Mouse (Mus musculus) lung, adult 2 months (tissue): Measurements from ENCODE around the gene Epha2.

Experiments used
- CTCF ChIP-seq: fragments of 200-500 bp; IDR thresholded peaks from 2 replicates; pipeline ENCODE4 v1.5.1; 2011; ENCODE audit warnings: mild to moderate bottlenecking, low read length, control low read depth; ENCODE audit not compliant: insufficient read depth
- POLR2A ChIP-seq: fragments of 200-500 bp; IDR thresholded peaks from 2 replicates; pipeline ENCODE4 v1.6.1; 2011; ENCODE audit warnings: low read depth, mild to moderate bottlenecking, control low read depth, low read length, borderline replicate concordance; ENCODE audit errors: extremely low read depth

- no peak for TF ChIP-seq CTCF
- no peak for TF ChIP-seq POLR2A
Measured at GRCm38 (mm10) chr4:141311078-141311477, 10.0 kb downstream of the Epha2 start.
